Mouse (Mus musculus) G1E (cell line): ENCODE data around the gene Mknk1.

Experiments used
- CTCF ChIP-seq: IDR thresholded peaks from 2 replicates; pipeline ENCODE4 v1.5.1; 2012; ENCODE audit warnings: low read depth, low read length, inconsistent platforms, mixed read lengths
- GATA1 ChIP-seq: IDR thresholded peaks from 2 replicates; pipeline ENCODE4 v1.6.1; 2012; ENCODE audit warnings: borderline replicate concordance, low read length, inconsistent platforms, mixed read lengths
- GATA2 ChIP-seq: IDR thresholded peaks from 2 replicates; pipeline ENCODE4 v1.6.1; 2012; ENCODE audit warnings: low read depth, low read length, inconsistent platforms, borderline replicate concordance
- POLR2AphosphoS5 ChIP-seq: IDR thresholded peaks from 2 replicates; pipeline ENCODE4 v1.6.1; 2012; ENCODE audit warnings: low read depth, low read length, inconsistent platforms; ENCODE audit not compliant: insufficient replicate concordance
- TAL1 ChIP-seq: conservative IDR thresholded peaks from 2 replicates; pipeline ENCODE4 v1.6.1; 2012; ENCODE audit warnings: low read depth, low read length, inconsistent platforms, mixed read lengths

DNA sequence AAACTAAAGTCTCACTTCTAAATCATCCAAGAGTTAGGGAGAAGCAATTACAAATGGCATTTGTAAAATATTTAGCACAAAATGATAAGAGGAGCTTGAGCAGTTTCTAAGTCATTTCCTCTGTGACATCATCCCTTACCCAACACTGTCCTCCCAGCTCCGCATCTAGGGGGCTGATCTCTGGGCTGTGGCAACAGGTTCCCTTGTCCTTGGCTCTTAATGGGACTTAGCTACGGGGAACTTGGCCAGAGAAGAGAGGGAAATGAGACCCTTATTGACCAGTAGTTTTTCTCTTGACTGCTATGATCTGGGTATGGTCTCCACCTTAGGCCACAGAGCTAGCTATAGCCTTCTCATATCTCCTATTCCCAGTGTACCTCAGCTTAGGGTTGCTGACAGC, 13.7 kb upstream of the Mknk1 start:
- TF ChIP-seq CTCF (no peak), GATA2 (no peak), TAL1 (no peak), GATA1 (no peak), POLR2AphosphoS5 (no peak)
